Mouse (Mus musculus): ENCODE measurements around the gene Scn11a. TPM values are rescaled to one million over a fixed set of nuclear protein-coding genes. Genes with fewer than 3 reads are reported as not detected.

The Scn11a gene
- total RNA-seq (2023) = not detected

GRCm38 (mm10) chr9:119825297-119825696, at the start of gene Scn11a:
Gene Scn11a, minus strand, starts transcription at chr9:119825456.

GRCm38 (mm10) chr9:119719222-119719621, 106.0 kb downstream of the Scn11a start, which contains the start of gene Scn10a:
Gene Scn10a, minus strand, starts transcription at chr9:119719322.

Other genes starting within 250 kb of the Scn11a start
- not detected for gene Scn5a, start 246.4 kb downstream of the Scn11a start, total RNA-seq (2023)
- not detected for gene Scn10a, start 106.1 kb downstream of the Scn11a start, total RNA-seq (2023)
- gene Wdr48, start 69.4 kb upstream of the Scn11a start, total RNA-seq (2023) = 10 to 100 TPM; 79.2 to 79.4 TPM
- 10 to 100 TPM; 12.8 to 13.9 TPM for gene Gorasp1, start 112.1 kb upstream of the Scn11a start, total RNA-seq (2023)
- not detected for gene Ttc21a, start 112.2 kb upstream of the Scn11a start, total RNA-seq (2023)
- gene Csrnp1, start 159.2 kb upstream of the Scn11a start, total RNA-seq (2023) = 100 to 1,000 TPM; 256 to 303 TPM
- gene Xirp1, start 198.1 kb upstream of the Scn11a start, total RNA-seq (2023) = not detected
- gene Cx3cr1, start 244.4 kb upstream of the Scn11a start, total RNA-seq (2023) = under 1 TPM in 1 of 2 experiments, not detected in 1; 0.32 TPM